Mouse (Mus musculus): ENCODE measurements around the gene Dgkg. TPM values are rescaled to one million over a fixed set of nuclear protein-coding genes. Genes with fewer than 3 reads are reported as not detected.

Gene Dgkg
- polyA plus RNA-seq, 1 experiment from 2014 or later = 0.47 TPM

- DNase-seq (ENCODE audit: low spot score) (no peak), ATAC-seq (replicated peaks; ENCODE audit: low FRiP score) (no peak)
- WGBS = 72% methylated on average over 5 of the region's 5 CpGs
- Histone ChIP-seq H3K9ac (ENCODE audit: low read length) (no peak overlapping the region), H3K9me3 (ENCODE audit: control insufficient read depth, low read length) (no peaks in the 10 kb centered on the region), H3K27ac (ENCODE audit: low read depth, low read length) (no peak overlapping the region), H3K4me1 (replicated peaks; ENCODE audit: control insufficient read depth, insufficient read depth, low read length) (peaks cover 7% of the 10 kb centered on the region; the same call in 1 of the 2 replicates), H3K36me3 (ENCODE audit: control insufficient read depth, insufficient read depth, low read length) (no peaks in the 10 kb centered on the region), H3K27me3 (ENCODE audit: control insufficient read depth, insufficient read depth, low read length) (peaks cover 28% of the 10 kb centered on the region), H3K4me2 (ENCODE audit: low read depth, low read length, severe bottlenecking) (no peak overlapping the region), H3K4me3 (ENCODE audit: low read depth, low read length) (no peak overlapping the region)
Measured at GRCm38 (mm10) chr16:22655223-22655622, 1.8 kb downstream of the Dgkg start.

- no peak overlapping the region for H3K4me2 ChIP-seq (ENCODE audit: low read depth, low read length, severe bottlenecking)
- no peaks in the 10 kb centered on the region for H3K9me3 ChIP-seq (ENCODE audit: control insufficient read depth, low read length)
- H3K36me3 ChIP-seq (ENCODE audit: control insufficient read depth, insufficient read depth, low read length) = no peaks in the 10 kb centered on the region
- DNase-seq (ENCODE audit: low spot score) = no peak
- ATAC-seq (replicated peaks; ENCODE audit: low FRiP score) = no peak
- no peak overlapping the region for H3K4me3 ChIP-seq (ENCODE audit: low read depth, low read length)
- peaks cover 7% of the 10 kb centered on the region; the same call in 1 of the 2 replicates for H3K4me1 ChIP-seq (replicated peaks; ENCODE audit: control insufficient read depth, insufficient read depth, low read length)
- H3K27me3 ChIP-seq (ENCODE audit: control insufficient read depth, insufficient read depth, low read length) = peaks cover 26% of the 10 kb centered on the region
- H3K9ac ChIP-seq (ENCODE audit: low read length) = no peak overlapping the region
- whole genome bisulfite sequencing = 63% methylated on average over 2 of the region's 2 CpGs
- H3K27ac ChIP-seq (ENCODE audit: low read depth, low read length) = no peak overlapping the region
Measured at GRCm38 (mm10) chr16:22654477-22654835, 2.6 kb downstream of the Dgkg start.

- Histone ChIP-seq H3K9ac (ENCODE audit: low read length) (no peak overlapping the region), H3K4me2 (ENCODE audit: low read depth, low read length, severe bottlenecking) (no peak overlapping the region), H3K9me3 (ENCODE audit: control insufficient read depth, low read length) (no peaks in the 10 kb centered on the region), H3K4me3 (ENCODE audit: low read depth, low read length) (no peak overlapping the region), H3K27ac (ENCODE audit: low read depth, low read length) (no peak overlapping the region), H3K4me1 (replicated peaks; ENCODE audit: control insufficient read depth, insufficient read depth, low read length) (peaks cover 7% of the 10 kb centered on the region; the same call in 1 of the 2 replicates), H3K36me3 (ENCODE audit: control insufficient read depth, insufficient read depth, low read length) (no peaks in the 10 kb centered on the region), H3K27me3 (ENCODE audit: control insufficient read depth, insufficient read depth, low read length) (peaks cover 26% of the 10 kb centered on the region)
- 91% methylated on average over 11 of the region's 11 CpGs for WGBS
- DNase-seq (ENCODE audit: low spot score) (no peak), ATAC-seq (replicated peaks; ENCODE audit: low FRiP score) (no peak)
Measured at GRCm38 (mm10) chr16:22653817-22654476, 3.1 kb downstream of the Dgkg start.

GRCm38 (mm10) chr16:22651244-22651643, 5.8 kb downstream of the Dgkg start:
- WGBS = 90% methylated on average over 3 of the region's 3 CpGs
- Histone ChIP-seq H3K36me3 (ENCODE audit: control insufficient read depth, insufficient read depth, low read length) (no peaks in the 10 kb centered on the region), H3K4me2 (ENCODE audit: low read depth, low read length, severe bottlenecking) (no peak overlapping the region), H3K27me3 (ENCODE audit: control insufficient read depth, insufficient read depth, low read length) (peaks cover 9% of the 10 kb centered on the region), H3K4me1 (replicated peaks; ENCODE audit: control insufficient read depth, insufficient read depth, low read length) (peaks cover under 1% of the 10 kb centered on the region; the same call in 1 of the 2 replicates), H3K27ac (ENCODE audit: low read depth, low read length) (no peak overlapping the region), H3K4me3 (ENCODE audit: low read depth, low read length) (no peak overlapping the region), H3K9me3 (ENCODE audit: control insufficient read depth, low read length) (no peaks in the 10 kb centered on the region), H3K9ac (ENCODE audit: low read length) (no peak overlapping the region)
- DNase-seq (ENCODE audit: low spot score) = no peak
- ATAC-seq (replicated peaks; ENCODE audit: low FRiP score) = no peak

- ATAC-seq (replicated peaks; ENCODE audit: low FRiP score) (no peak), DNase-seq (ENCODE audit: low spot score) (no peak)
- no peaks in the 10 kb centered on the region for H3K36me3 ChIP-seq (ENCODE audit: control insufficient read depth, insufficient read depth, low read length)
- WGBS = 91% methylated on average over 1 of the region's 1 CpGs
- no peaks in the 10 kb centered on the region for H3K9me3 ChIP-seq (ENCODE audit: control insufficient read depth, low read length)
- no peaks in the 10 kb centered on the region for H3K27me3 ChIP-seq (ENCODE audit: control insufficient read depth, insufficient read depth, low read length)
- H3K4me3 ChIP-seq (ENCODE audit: low read depth, low read length) = no peak overlapping the region
- no peak overlapping the region for H3K27ac ChIP-seq (ENCODE audit: low read depth, low read length)
- no peak overlapping the region for H3K4me2 ChIP-seq (ENCODE audit: low read depth, low read length, severe bottlenecking)
- H3K4me1 ChIP-seq (replicated peaks; ENCODE audit: control insufficient read depth, insufficient read depth, low read length) = no peaks in the 10 kb centered on the region
- no peak overlapping the region for H3K9ac ChIP-seq (ENCODE audit: low read length)
Measured at GRCm38 (mm10) chr16:22645256-22645655, 11.8 kb downstream of the Dgkg start.

- H3K9ac ChIP-seq (ENCODE audit: low read length) = no peak overlapping the region
- no peak overlapping the region for H3K4me3 ChIP-seq (ENCODE audit: low read depth, low read length)
- H3K36me3 ChIP-seq (ENCODE audit: control insufficient read depth, insufficient read depth, low read length) = no peaks in the 10 kb centered on the region
- no peaks in the 10 kb centered on the region for H3K9me3 ChIP-seq (ENCODE audit: control insufficient read depth, low read length)
- no peaks in the 10 kb centered on the region for H3K27me3 ChIP-seq (ENCODE audit: control insufficient read depth, insufficient read depth, low read length)
- H3K4me1 ChIP-seq (replicated peaks; ENCODE audit: control insufficient read depth, insufficient read depth, low read length) = no peaks in the 10 kb centered on the region
- H3K27ac ChIP-seq (ENCODE audit: low read depth, low read length) = no peak overlapping the region
- no peak for DNase-seq (ENCODE audit: low spot score)
- no peak overlapping the region for H3K4me2 ChIP-seq (ENCODE audit: low read depth, low read length, severe bottlenecking)
- ATAC-seq (replicated peaks; ENCODE audit: low FRiP score) = no peak
- 53% methylated on average over 8 of the region's 8 CpGs for WGBS
Measured at GRCm38 (mm10) chr16:22643460-22643859, 13.6 kb downstream of the Dgkg start.

- no peaks in the 10 kb centered on the region for H3K9me3 ChIP-seq (ENCODE audit: control insufficient read depth, low read length)
- no peak overlapping the region for H3K9ac ChIP-seq (ENCODE audit: low read length)
- no peaks in the 10 kb centered on the region for H3K4me1 ChIP-seq (replicated peaks; ENCODE audit: control insufficient read depth, insufficient read depth, low read length)
- ATAC-seq (replicated peaks; ENCODE audit: low FRiP score) (no peak), DNase-seq (ENCODE audit: low spot score) (no peak)
- no peak overlapping the region for H3K27ac ChIP-seq (ENCODE audit: low read depth, low read length)
- no peak overlapping the region for H3K4me3 ChIP-seq (ENCODE audit: low read depth, low read length)
- WGBS = 84% methylated on average over 6 of the region's 6 CpGs
- H3K36me3 ChIP-seq (ENCODE audit: control insufficient read depth, insufficient read depth, low read length) = no peaks in the 10 kb centered on the region
- no peaks in the 10 kb centered on the region for H3K27me3 ChIP-seq (ENCODE audit: control insufficient read depth, insufficient read depth, low read length)
- no peak overlapping the region for H3K4me2 ChIP-seq (ENCODE audit: low read depth, low read length, severe bottlenecking)
Measured at GRCm38 (mm10) chr16:22642953-22643352, 14.1 kb downstream of the Dgkg start.

GRCm38 (mm10) chr16:22642054-22642453, 15.0 kb downstream of the Dgkg start:
- H3K27ac ChIP-seq (ENCODE audit: low read depth, low read length) = no peak overlapping the region
- no peak for ATAC-seq (replicated peaks; ENCODE audit: low FRiP score)
- H3K4me3 ChIP-seq (ENCODE audit: low read depth, low read length) = no peak overlapping the region
- H3K27me3 ChIP-seq (ENCODE audit: control insufficient read depth, insufficient read depth, low read length) = no peaks in the 10 kb centered on the region
- WGBS = 73% methylated on average over 4 of the region's 4 CpGs
- no peak for DNase-seq (ENCODE audit: low spot score)
- H3K4me1 ChIP-seq (replicated peaks; ENCODE audit: control insufficient read depth, insufficient read depth, low read length) = no peaks in the 10 kb centered on the region
- H3K9me3 ChIP-seq (ENCODE audit: control insufficient read depth, low read length) = no peaks in the 10 kb centered on the region
- H3K9ac ChIP-seq (ENCODE audit: low read length) = no peak overlapping the region
- H3K4me2 ChIP-seq (ENCODE audit: low read depth, low read length, severe bottlenecking) = no peak overlapping the region
- H3K36me3 ChIP-seq (ENCODE audit: control insufficient read depth, insufficient read depth, low read length) = no peaks in the 10 kb centered on the region

- Histone ChIP-seq H3K4me2 (ENCODE audit: low read depth, low read length, severe bottlenecking) (no peak overlapping the region), H3K27ac (ENCODE audit: low read depth, low read length) (no peak overlapping the region), H3K4me1 (replicated peaks; ENCODE audit: control insufficient read depth, insufficient read depth, low read length) (no peaks in the 10 kb centered on the region)
Measured at GRCm38 (mm10) chr16:22641588-22641987, 15.4 kb downstream of the Dgkg start.

More at GRCm38 (mm10) chr16:22641588-22641987, 15.4 kb downstream of the Dgkg start:
- no peaks in the 10 kb centered on the region for H3K36me3 ChIP-seq (ENCODE audit: control insufficient read depth, insufficient read depth, low read length)
- WGBS = 36% methylated on average over 9 of the region's 9 CpGs
- no peaks in the 10 kb centered on the region for H3K27me3 ChIP-seq (ENCODE audit: control insufficient read depth, insufficient read depth, low read length)
- H3K9ac ChIP-seq (ENCODE audit: low read length) = no peak overlapping the region
- DNase-seq (ENCODE audit: low spot score) = no peak
- H3K9me3 ChIP-seq (ENCODE audit: control insufficient read depth, low read length) = no peaks in the 10 kb centered on the region
- no peak for ATAC-seq (replicated peaks; ENCODE audit: low FRiP score)
- H3K4me3 ChIP-seq (ENCODE audit: low read depth, low read length) = no peak overlapping the region
